Mouse (Mus musculus) lung, adult 2 months (tissue): ENCODE data around the gene Ecm2. TPM values are rescaled to one million over a fixed set of nuclear protein-coding genes. Genes with fewer than 3 reads are reported as not detected.

ENCODE experiments used
- DNase-seq: peaks from one replicate; pipeline ENCODE4 v3.0.0; 2022
- H3K4me1 ChIP-seq: fragments of 200-500 bp; 2 replicates; pipeline ENCODE4 v1.6.1; 2011; ENCODE audit warnings: low read length; ENCODE audit not compliant: control insufficient read depth, insufficient read depth
- H3K4me3 ChIP-seq: fragments of 200-500 bp; replicated peaks from 2 replicates; pipeline ENCODE3; 2011; ENCODE audit warnings: low read depth, mild to moderate bottlenecking, control low read depth, low read length; ENCODE audit errors: extremely low read depth
- CTCF ChIP-seq: fragments of 200-500 bp; IDR thresholded peaks from 2 replicates; pipeline ENCODE4 v1.5.1; 2011; ENCODE audit warnings: mild to moderate bottlenecking, low read length, control low read depth; ENCODE audit not compliant: insufficient read depth
- POLR2A ChIP-seq: fragments of 200-500 bp; IDR thresholded peaks from 2 replicates; pipeline ENCODE4 v1.6.1; 2011; ENCODE audit warnings: low read depth, mild to moderate bottlenecking, control low read depth, low read length, borderline replicate concordance; ENCODE audit errors: extremely low read depth
- WGBS: fragments of 180-500 bp; shearing (Covaris S2); methylation state at CpG from one replicate; pipeline ENCODE4 v1.1.7; 2018; 5-methylcytosine and 5-hydroxymethylcytosine counted together
- polyA plus RNA-seq: library from polyadenylated mRNA; depleted of rRNA; stranded (reverse); fragments of >200 nt; gene quantifications from 2 replicates; pipeline ENCODE4 v1.2.3, GENCODE M21; 2012

The Ecm2 gene
- polyA plus RNA-seq, 1 experiment: 7.5 TPM

DNA sequence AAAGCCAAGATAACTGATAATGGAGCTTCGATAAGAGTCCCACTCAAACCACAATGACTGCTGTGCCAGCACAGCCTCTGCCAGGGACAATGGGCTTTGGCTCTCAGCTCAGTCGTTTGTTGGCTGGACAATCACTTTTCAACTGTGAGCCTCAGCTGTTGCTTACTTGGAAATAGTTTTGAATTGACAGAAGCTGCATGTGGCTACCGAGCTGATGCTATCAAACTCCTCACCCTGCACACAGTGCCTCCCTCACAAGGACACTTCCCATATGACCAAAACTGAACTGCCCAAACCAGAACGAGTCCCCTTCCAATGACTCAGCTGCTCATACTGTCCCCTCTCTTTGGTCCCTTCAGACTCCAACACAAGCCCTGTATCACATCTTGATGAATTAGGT is 33.8 kb upstream of the Ecm2 start:
- 27% methylated on average over 4 of the region's 4 CpGs for WGBS
- peaks cover 14% of the 10 kb centered on the region for H3K4me1 ChIP-seq
- H3K4me3 ChIP-seq: no peak overlapping the region
- TF ChIP-seq CTCF (no peak), POLR2A (no peak)
- no peak for DNase-seq

DNA sequence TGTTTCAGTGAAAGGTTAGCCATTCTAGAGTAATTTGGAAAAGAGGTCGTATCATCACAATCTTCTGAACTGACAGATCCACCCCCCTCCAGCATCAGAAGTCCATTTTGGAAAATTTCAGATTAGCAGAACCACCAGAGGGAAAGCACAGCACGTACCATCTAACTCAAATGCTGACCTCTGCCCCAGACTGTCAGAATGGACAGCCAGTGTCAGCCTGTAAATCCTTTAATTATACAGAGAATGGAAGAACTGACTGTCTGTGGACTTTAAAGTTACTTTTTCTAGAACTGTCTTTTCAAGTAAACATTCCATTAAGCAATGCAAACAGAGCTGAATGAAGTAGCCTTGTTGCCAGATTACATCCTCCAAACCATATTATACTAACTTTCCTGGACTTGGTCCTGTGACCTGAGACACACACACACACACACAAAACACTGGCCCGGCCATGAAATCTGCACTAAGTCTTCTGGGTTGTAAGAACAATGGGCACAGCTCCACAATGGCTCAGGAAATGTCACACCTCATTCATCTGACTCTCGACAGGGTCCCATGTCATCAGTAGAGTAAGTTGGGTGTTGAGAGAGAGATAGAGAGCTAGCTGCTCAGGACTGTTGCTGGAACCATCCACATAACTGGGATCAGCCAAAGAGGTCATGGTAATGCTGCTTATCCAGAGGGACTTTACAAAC is 32.5 kb upstream of the Ecm2 start:
- DNase-seq: no peak
- TF ChIP-seq CTCF (no peak), POLR2A (no peak)
- 39% methylated on average over 4 of the region's 4 CpGs for WGBS
- Histone ChIP-seq H3K4me1 (peaks cover 14% of the 10 kb centered on the region), H3K4me3 (no peak overlapping the region)

- TF ChIP-seq POLR2A (no peak), CTCF (no peak)
- Histone ChIP-seq H3K4me1 (peaks cover 14% of the 10 kb centered on the region), H3K4me3 (no peak overlapping the region)
- no peak for DNase-seq
- 75% methylated on average over 6 of the region's 6 CpGs for WGBS
Measured at GRCm38 (mm10) chr13:49472676-49473005, 32.0 kb upstream of the Ecm2 start.

DNA sequence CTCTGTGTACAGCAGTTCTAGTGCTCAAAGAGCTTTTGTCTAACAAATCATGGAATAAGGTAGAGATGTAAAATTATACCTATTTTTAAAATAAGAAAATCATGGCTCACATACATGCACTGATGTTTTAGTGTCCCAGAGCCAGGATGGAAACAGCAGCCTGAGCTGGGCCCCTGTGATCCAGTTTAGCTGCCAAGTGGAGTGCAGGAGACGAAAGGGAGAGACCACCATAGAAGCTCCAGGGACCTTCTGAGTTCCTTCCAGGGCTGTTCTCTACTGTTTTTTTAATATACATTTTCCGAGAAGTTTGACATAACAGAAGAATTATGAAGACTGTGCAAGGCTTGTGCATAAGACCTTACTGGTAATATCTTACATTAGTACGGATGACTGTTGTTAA is 26.7 kb upstream of the Ecm2 start:
- TF ChIP-seq POLR2A (no peak), CTCF (no peak)
- H3K4me3 ChIP-seq: no peak overlapping the region
- H3K4me1 ChIP-seq: peaks cover 8% of the 10 kb centered on the region
- no peak for DNase-seq
- WGBS: 94% methylated on average over 3 of the region's 3 CpGs

GRCm38 (mm10) chr13:49478851-49479374 is 25.7 kb upstream of the Ecm2 start:
- WGBS: 77% methylated on average over 6 of the region's 6 CpGs
- H3K4me1 ChIP-seq: peaks cover 8% of the 10 kb centered on the region
- no peak overlapping the region for H3K4me3 ChIP-seq
- no peak for DNase-seq
- no peak for TF ChIP-seq CTCF
- TF ChIP-seq POLR2A: no peak

- Histone ChIP-seq H3K4me1 (peaks cover 8% of the 10 kb centered on the region), H3K4me3 (no peak overlapping the region)
- 47% methylated on average over 4 of the region's 4 CpGs for WGBS
- DNase-seq: no peak
- TF ChIP-seq POLR2A: no peak
- TF ChIP-seq CTCF: no peak
Measured at GRCm38 (mm10) chr13:49479399-49479798, 25.2 kb upstream of the Ecm2 start.

- peak; percentile 73 for DNase-seq
- TF ChIP-seq CTCF: no peak
- TF ChIP-seq POLR2A: peak; percentile 45; the same call in 1 of the 2 replicates
- Histone ChIP-seq H3K4me1 (peaks cover 8% of the 10 kb centered on the region), H3K4me3 (no peak overlapping the region)
- 8% methylated on average over 2 of the region's 2 CpGs for WGBS
Measured at GRCm38 (mm10) chr13:49480057-49480456, 24.6 kb upstream of the Ecm2 start.

- peak; percentile 44 for DNase-seq
- peaks cover 8% of the 10 kb centered on the region for H3K4me1 ChIP-seq
- no peak overlapping the region for H3K4me3 ChIP-seq
- WGBS: 36% methylated on average over 5 of the region's 5 CpGs
- TF ChIP-seq CTCF (no peak), POLR2A (no peak)
Measured at GRCm38 (mm10) chr13:49480551-49480950, 24.1 kb upstream of the Ecm2 start.

DNA sequence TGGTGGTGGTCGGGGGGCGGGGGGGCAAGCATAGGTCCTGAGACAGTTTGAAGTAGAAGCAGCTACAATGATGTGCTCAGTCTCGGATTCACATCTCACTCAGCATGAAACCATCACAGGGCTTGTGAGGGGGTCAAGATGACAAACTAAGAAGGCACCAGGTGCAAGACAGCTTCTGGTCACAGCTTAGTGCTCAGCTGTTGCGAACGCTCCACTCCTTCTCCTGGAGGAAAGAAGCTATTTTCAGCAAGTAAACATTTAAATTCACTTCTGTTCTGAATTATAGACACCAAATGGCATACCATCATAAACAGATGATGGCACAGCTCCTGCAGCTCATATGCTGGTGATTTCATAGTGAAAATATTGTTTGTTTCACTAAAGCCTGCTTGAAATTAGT is 19.2 kb upstream of the Ecm2 start:
- TF ChIP-seq CTCF (no peak), POLR2A (no peak)
- no peak for DNase-seq
- H3K4me3 ChIP-seq: no peak overlapping the region
- peaks cover 3% of the 10 kb centered on the region; the same call in 1 of the 2 replicates for H3K4me1 ChIP-seq
- WGBS: 80% methylated on average over 5 of the region's 5 CpGs

- no peaks in the 10 kb centered on the region for H3K4me1 ChIP-seq
- DNase-seq: no peak
- no peak within 1 kb of the TSS for H3K4me3 ChIP-seq
- WGBS: 58% methylated on average over 6 of the region's 6 CpGs
- TF ChIP-seq POLR2A (no peak), CTCF (no peak)
Measured at GRCm38 (mm10) chr13:49492376-49493368, 11.9 kb upstream of the Ecm2 start, which contains the start of gene Tes3-ps. Tes3-ps (plus strand) TSS chr13:49493318.
